Mouse (Mus musculus) erythroblast, embryonic 14.5 days (primary cell): ENCODE measurements around the gene Scn11a. TPM values are rescaled to one million over a fixed set of nuclear protein-coding genes. Genes with fewer than 3 reads are reported as not detected.

ENCODE experiments used
- H3K27me3 ChIP-seq: 2 replicates; pipeline ENCODE4 v1.6.1; 2012; ENCODE audit warnings: inconsistent platforms; ENCODE audit not compliant: control insufficient read depth
- H3K36me3 ChIP-seq: 2 replicates; pipeline ENCODE4 v1.6.1; 2012; ENCODE audit warnings: mild to moderate bottlenecking, inconsistent platforms; ENCODE audit not compliant: control insufficient read depth
- H3K4me1 ChIP-seq: 2 replicates; pipeline ENCODE4 v1.6.1; 2012; ENCODE audit warnings: inconsistent platforms; ENCODE audit not compliant: control insufficient read depth
- H3K4me3 ChIP-seq: replicated peaks from 2 replicates; pipeline ENCODE3; 2012; ENCODE audit warnings: moderate library complexity, mild to moderate bottlenecking, inconsistent platforms
- H3K9me3 ChIP-seq: 2 replicates; pipeline ENCODE4 v1.6.1; 2012; ENCODE audit warnings: low read length, inconsistent platforms, mixed read lengths; ENCODE audit not compliant: control insufficient read depth
- GATA1 ChIP-seq: IDR thresholded peaks from 2 replicates; pipeline ENCODE4 v1.6.1; 2012; ENCODE audit warnings: low read length, inconsistent platforms, mixed read lengths
- TAL1 ChIP-seq: IDR thresholded peaks from 3 replicates; pipeline ENCODE4 v1.6.1; 2012; ENCODE audit warnings: low read length, inconsistent platforms, mixed read lengths
- polyA plus RNA-seq: library from polyadenylated mRNA; stranded (reverse); fragments of >175 nt; gene quantifications from 2 replicates; pipeline ENCODE4 v1.2.3, GENCODE M21; 2012

Scn11a gene
- polyA plus RNA-seq, 1 experiment = not detected

DNA sequence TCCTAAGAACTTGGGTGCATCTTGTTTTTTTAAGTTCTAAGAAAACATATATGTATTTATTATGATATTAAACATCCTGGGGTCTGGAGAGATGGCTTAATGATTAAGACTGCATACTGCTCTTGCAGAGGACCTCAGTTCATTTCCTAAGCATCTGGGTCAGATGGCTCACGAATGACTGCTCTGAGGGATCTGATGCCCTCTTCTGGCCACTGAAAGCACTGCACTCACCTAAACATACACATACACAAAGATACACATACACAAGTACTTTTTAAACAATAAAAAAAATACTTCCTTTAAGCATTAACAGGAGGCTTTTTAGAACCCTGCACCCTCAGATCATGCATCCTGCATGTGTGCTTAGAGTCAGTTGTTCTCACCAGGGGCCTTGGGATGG, 65.8 kb downstream of the Scn11a start:
- Histone ChIP-seq H3K36me3 (no peaks in the 10 kb centered on the region), H3K4me1 (no peaks in the 10 kb centered on the region), H3K27me3 (no peaks in the 10 kb centered on the region), H3K4me3 (no peak overlapping the region), H3K9me3 (peaks cover 22% of the 10 kb centered on the region)
- TF ChIP-seq GATA1 = no peak

DNA sequence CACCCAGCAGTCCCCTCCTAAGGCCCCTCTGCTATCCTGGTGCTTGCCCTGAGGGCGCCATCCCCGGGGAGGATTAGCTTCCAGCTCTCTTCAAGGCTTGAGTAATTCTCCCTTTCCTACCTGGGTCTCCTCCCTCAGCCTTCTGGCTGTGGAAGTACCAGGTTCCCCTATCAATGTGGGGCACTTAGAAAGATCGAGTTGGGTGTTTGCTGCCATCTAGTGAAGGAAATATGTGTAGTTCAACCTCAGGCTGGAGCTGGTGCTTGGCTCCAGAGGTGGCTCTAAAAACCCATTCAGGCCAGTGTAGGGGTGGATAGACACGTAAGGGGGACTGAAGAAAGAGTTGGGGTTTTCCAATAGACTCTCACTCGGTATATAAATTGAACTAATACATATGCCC, 73.7 kb downstream of the Scn11a start:
- Histone ChIP-seq H3K4me1 (peaks cover 2% of the 10 kb centered on the region; the same call in 1 of the 2 replicates), H3K27me3 (no peaks in the 10 kb centered on the region), H3K9me3 (peaks cover 16% of the 10 kb centered on the region), H3K4me3 (no peak overlapping the region), H3K36me3 (no peaks in the 10 kb centered on the region)
- no peak for TF ChIP-seq GATA1
- no peak for TF ChIP-seq TAL1

DNA sequence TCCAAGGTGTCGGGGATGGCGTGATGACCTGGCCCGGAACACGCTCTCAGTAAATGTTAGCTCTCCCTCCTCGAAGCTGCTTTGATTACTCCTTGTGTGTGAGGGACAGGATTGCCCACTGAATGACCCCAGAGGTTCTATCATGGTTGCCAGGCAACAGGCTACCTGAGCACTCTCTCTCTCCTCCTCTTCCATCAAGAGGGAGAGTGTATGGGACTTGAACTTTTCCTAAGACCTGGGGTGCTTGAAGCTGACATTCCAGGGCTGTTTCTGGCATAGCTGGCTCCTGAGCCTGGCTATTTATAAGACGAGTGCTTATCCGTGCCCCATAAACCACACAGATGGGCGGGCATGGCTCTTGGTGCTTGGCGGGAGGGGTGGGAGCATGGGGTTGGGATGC, 76.1 kb downstream of the Scn11a start:
- no peaks in the 10 kb centered on the region for H3K36me3 ChIP-seq
- no peak for TF ChIP-seq TAL1
- no peak for TF ChIP-seq GATA1

DNA sequence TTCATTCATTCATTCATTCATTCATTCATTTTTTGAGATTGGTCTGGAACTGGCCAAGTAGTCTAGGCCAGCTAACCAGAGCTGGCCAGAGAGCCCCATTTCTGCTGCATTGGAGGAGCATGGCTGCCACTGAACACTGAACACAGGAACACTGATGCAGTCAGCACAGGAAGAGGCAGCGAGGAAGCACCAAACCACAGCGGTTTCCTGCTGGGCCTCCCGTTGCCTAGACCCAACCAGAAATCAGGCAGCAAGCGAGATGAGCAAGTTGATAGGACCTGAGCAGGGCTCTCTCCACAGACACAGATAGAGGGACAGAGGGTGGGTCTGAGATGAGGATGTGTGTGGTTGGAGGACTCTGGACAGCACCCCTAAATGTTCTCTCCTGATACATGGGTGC, 81.4 kb downstream of the Scn11a start:
- no peaks in the 10 kb centered on the region for H3K36me3 ChIP-seq
- H3K4me3 ChIP-seq = no peak overlapping the region
- H3K9me3 ChIP-seq = no peaks in the 10 kb centered on the region
- TF ChIP-seq TAL1 (no peak), GATA1 (no peak)
- H3K27me3 ChIP-seq = no peaks in the 10 kb centered on the region
- H3K4me1 ChIP-seq = peaks cover 2% of the 10 kb centered on the region

More for the DNA sequence above, 76.1 kb downstream of the Scn11a start:
- Histone ChIP-seq H3K9me3 (peaks cover 2% of the 10 kb centered on the region), H3K4me3 (no peak overlapping the region), H3K27me3 (no peaks in the 10 kb centered on the region), H3K4me1 (peaks cover 2% of the 10 kb centered on the region)

DNA sequence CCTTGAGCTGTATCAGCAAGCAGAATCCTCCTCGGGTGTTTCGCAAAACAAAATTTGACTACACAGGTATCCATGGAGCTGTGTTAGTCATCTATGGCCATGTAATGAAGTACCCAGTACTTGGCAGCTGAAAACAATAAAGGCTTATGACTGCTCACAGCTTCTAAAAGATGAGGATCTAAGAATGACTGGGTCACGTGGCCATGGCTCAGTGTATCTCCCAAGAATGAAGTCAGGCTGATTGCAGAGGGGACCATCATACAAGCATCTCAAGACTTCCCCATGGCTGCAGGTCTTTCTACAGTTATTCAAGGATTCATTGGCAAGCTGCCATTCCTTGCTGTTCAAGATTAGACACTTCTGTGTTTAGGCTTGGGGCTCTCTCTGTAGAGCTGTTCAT, 81.9 kb downstream of the Scn11a start:
- Histone ChIP-seq H3K27me3 (no peaks in the 10 kb centered on the region), H3K9me3 (no peaks in the 10 kb centered on the region)
- TF ChIP-seq TAL1 (no peak), GATA1 (no peak)

DNA sequence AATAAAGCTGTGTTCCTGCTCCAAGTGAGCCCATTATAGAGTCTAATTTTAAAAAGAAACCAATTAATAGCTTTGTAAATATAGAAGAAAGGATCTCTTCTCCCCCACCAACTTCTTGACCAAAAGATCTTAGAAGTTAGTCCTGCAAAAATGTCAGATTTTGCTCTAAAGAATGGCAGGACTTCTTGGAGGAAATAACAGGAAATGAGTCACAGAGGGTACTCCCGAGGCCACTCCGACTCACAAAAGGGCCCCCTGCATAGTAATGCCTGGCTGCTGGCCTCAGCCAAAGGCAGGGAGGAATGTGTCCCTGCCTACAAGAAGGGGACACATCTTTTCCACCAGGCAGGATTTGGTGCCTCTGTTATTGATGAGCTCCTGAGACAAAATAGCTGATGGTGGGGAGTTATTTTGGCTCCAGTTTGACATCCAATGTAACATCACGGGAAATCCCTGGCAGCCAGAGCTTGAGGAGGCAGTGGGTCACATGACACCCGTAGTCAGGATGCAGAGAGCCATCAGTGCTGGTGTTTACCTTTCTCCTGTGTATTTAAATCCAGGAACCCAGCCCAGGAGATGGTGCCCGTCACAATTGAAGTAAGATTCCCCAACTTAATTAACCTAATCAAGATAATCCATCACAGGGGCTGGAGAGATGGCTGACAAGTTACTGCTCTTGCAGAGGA, 84.0 kb downstream of the Scn11a start:
- Histone ChIP-seq H3K27me3 (no peaks in the 10 kb centered on the region), H3K4me3 (no peak overlapping the region), H3K36me3 (no peaks in the 10 kb centered on the region), H3K4me1 (no peaks in the 10 kb centered on the region; the same call in 1 of the 2 replicates), H3K9me3 (no peaks in the 10 kb centered on the region)
- TF ChIP-seq GATA1 (no peak), TAL1 (no peak)

More for the DNA sequence above, 81.9 kb downstream of the Scn11a start:
- no peaks in the 10 kb centered on the region for H3K36me3 ChIP-seq
- peaks cover 2% of the 10 kb centered on the region for H3K4me1 ChIP-seq
- H3K4me3 ChIP-seq = no peak overlapping the region

DNA sequence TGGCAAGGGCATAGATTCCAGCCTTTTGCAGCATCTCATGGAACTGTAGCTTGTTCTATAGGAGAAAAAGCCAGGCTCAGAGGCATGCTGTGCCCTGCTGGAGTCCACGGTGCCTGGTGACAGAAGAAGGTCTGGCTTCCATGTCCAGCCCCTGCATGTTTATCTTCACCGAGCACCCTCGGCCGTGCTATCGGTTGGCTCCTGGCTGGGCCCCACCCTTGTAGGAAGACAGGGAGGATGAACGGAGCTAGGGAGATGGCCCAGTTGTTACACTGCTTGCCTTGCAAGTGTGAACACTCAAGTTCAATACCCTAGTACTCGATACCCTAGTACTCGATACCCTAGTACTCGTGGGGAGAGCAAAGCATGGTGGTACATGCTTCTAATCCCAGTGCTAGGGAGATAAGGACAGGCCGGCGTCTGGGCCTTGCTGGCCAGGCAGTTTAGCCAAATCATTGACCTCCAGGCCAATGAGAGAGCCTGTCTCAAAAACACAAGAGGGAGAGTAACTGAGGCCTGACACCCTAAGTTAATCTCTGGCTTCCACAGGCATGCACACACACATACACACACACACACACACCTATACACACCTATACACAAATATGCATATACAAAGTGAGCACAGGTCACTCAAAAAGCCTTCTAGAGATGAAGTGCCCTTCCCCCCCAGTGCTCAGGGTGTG, 96.7 kb downstream of the Scn11a start:
- Histone ChIP-seq H3K36me3 (no peaks in the 10 kb centered on the region), H3K27me3 (no peaks in the 10 kb centered on the region), H3K9me3 (no peaks in the 10 kb centered on the region), H3K4me1 (peaks cover 43% of the 10 kb centered on the region), H3K4me3 (peak overlapping the region; percentile 8)
- TF ChIP-seq GATA1 (peak; percentile 30; the same call in 1 of the 2 replicates), TAL1 (peak; percentile 55)

DNA sequence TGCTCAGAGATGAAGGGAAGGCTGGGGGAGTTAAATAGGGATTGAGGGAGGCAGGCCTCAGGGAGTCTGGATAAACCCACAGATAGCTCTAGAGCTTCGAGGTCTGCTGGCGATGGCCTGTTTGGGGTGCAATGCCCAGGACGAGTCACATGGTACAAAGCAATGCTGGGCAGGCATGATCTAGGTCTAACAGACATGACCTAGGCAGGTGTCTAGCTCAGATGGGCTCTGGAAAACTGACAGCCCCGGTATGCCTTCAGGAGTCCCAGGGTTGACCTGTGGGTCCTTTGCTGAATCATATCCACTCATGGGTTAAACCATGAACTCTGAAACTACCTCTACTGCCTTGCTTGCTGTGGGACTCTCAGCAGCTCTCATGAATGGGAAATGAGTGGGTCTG, 98.3 kb downstream of the Scn11a start:
- Histone ChIP-seq H3K36me3 (no peaks in the 10 kb centered on the region), H3K4me3 (no peak overlapping the region), H3K27me3 (no peaks in the 10 kb centered on the region), H3K4me1 (peaks cover 43% of the 10 kb centered on the region), H3K9me3 (no peaks in the 10 kb centered on the region)
- TF ChIP-seq TAL1 = no peak
- no peak for TF ChIP-seq GATA1

DNA sequence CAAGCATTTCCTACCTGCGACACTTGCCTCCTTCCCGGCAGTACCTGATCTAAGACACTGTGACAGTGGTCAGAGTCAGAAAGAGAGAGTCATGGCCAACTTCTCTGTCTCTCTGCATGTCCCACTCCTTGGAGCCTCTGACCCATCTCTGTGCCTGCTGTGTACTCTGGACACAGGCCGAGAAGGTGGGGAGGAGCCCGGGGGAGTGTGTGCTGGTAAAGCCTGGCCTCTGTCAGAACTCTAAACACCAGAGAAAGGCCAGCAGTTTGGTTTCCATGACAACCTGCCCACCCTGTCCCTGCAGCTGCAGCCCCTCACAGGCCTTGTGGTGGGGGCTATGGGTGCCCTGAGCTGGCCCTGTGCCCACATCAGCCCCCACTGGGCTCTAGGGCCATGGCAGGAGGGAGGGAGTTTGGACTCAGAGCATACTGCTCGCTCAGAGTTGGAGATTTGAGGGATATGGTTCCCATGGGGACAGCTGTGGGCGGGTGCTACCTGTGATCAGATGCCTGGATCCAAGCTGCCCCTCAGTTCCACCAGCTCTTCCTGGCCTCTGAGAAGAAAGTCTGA, 99.9 kb downstream of the Scn11a start:
- peaks cover 40% of the 10 kb centered on the region for H3K4me1 ChIP-seq
- no peaks in the 10 kb centered on the region for H3K9me3 ChIP-seq
- TF ChIP-seq GATA1 = no peak
- no peak for TF ChIP-seq TAL1
- no peaks in the 10 kb centered on the region for H3K27me3 ChIP-seq
- H3K36me3 ChIP-seq = no peaks in the 10 kb centered on the region
- no peak overlapping the region for H3K4me3 ChIP-seq
